ENCODE assay signal across 8 mouse cellular contexts in the genomic region with DNA sequence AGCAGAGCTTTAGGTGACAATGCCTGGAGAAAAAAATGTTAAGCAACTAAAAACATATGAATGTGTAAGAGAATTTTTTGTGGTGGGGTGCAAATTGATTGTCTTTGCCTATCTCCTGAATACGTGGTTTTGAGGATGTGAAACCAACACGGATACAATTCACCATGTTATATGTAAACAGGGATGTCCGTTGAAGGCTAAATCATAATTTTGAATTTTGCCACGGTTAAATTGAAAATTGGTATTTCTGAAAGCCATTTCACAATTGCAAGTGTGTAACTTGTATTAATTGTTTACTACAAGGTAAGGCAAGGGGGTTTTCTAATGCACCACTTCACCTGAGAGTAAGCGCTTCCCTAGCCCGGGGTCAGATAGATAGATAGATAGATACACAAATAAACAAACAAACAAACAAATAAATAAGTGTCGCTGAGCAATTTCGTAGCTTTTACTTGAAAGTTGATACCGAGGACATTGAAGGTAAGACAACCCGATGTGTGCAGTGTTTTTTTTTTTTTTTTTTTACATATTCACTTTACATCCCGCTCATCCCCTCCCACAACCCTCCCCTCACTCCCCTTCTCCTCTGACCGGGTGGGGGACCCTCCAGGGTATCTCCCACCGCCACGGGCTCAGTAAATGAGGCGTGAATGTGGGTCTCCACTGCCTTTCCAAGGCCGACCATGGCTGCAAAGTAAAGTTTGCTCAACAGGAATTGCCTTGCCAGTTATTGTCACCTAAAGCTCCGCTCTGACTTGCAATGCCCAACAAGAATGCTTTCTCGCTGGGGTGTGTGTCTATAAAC. TPM values are rescaled to one million over a fixed set of nuclear protein-coding genes. Genes with fewer than 3 reads are reported as not detected.
DNase-seq lines count a peak whose midpoint lies in the region; ATAC-seq and TF ChIP-seq lines count a peak whose summit lies in the region.

No protein-coding gene starts in this region.

- no peak for TF ChIP-seq POLR2A in liver, adult 2 months (IDR thresholded peaks at IDR 0.05; ENCODE audit: extremely low read depth, insufficient read depth, low read length)

- peaks cover 2% of the 10 kb centered on the region; the same call in 1 of the 2 replicates for H3K4me1 ChIP-seq in liver, adult 2 months (ENCODE audit: control insufficient read depth, insufficient read depth, low read length)
- peaks cover 11% of the 10 kb centered on the region for H3K4me1 ChIP-seq in embryonic facial prominence, embryonic 13.5 days
- H3K4me1 ChIP-seq in intestine, postnatal 0 days (replicated peaks; ENCODE audit: control insufficient read depth, insufficient read depth, low read length), result no peaks in the 10 kb centered on the region
- peaks cover 4% of the 10 kb centered on the region for H3K4me1 ChIP-seq in neural tube, embryonic 14.5 days (ENCODE audit: control insufficient read depth, insufficient read depth, low read length)

- no peaks in the 10 kb centered on the region for H3K36me3 ChIP-seq in liver, adult 2 months (ENCODE audit: control insufficient read depth, insufficient read depth, low read length)
- H3K36me3 ChIP-seq in embryonic facial prominence, embryonic 13.5 days, result peaks cover 7% of the 10 kb centered on the region; the same call in 1 of the 2 replicates
- no peaks in the 10 kb centered on the region for H3K36me3 ChIP-seq in intestine, postnatal 0 days (ENCODE audit: control insufficient read depth, insufficient read depth)
- no peaks in the 10 kb centered on the region for H3K36me3 ChIP-seq in neural tube, embryonic 14.5 days (ENCODE audit: control insufficient read depth, insufficient read depth, low read length)

- no peaks in the 10 kb centered on the region for H3K27me3 ChIP-seq in liver, adult 2 months (ENCODE audit: control insufficient read depth, insufficient read depth, low read length)
- no peaks in the 10 kb centered on the region for H3K27me3 ChIP-seq in embryonic facial prominence, embryonic 13.5 days
- no peaks in the 10 kb centered on the region for H3K27me3 ChIP-seq in intestine, postnatal 0 days (replicated peaks; ENCODE audit: control insufficient read depth, insufficient read depth, low read length)
- H3K27me3 ChIP-seq in neural tube, embryonic 14.5 days (ENCODE audit: control insufficient read depth, insufficient read depth, low read length), result no peaks in the 10 kb centered on the region

- DNase-seq in liver, adult 2 months (ENCODE audit: extremely low read depth, low read depth, low spot score), result no peak
- no peak for DNase-seq in liver
- no peak for DNase-seq in layer of hippocampus, adult 11-12 months (ENCODE audit: low spot score)
- no peak for DNase-seq in MN1 (ENCODE audit: low spot score)
- no peak for DNase-seq in cerebellum, postnatal 36 days

- no peaks in the 10 kb centered on the region for H3K79me2 ChIP-seq in liver, adult 2 months (ENCODE audit: control insufficient read depth, insufficient read depth, low read length)

- peak overlapping the region; percentile 68 for H3K4me3 ChIP-seq in liver, adult 2 months (ENCODE audit: insufficient read depth, low read depth, low read length)
- H3K4me3 ChIP-seq in embryonic facial prominence, embryonic 13.5 days, result peak overlapping the region; percentile 89
- H3K4me3 ChIP-seq in intestine, postnatal 0 days (ENCODE audit: low read depth, low read length), result peak overlapping the region; percentile 78
- peak overlapping the region; percentile 55 for H3K4me3 ChIP-seq in neural tube, embryonic 14.5 days (ENCODE audit: low read depth, low read length)

- H3K9ac ChIP-seq in liver, adult 2 months (ENCODE audit: low read depth, low read length), result peak overlapping the region; percentile 41
- peak overlapping the region; percentile 81 for H3K9ac ChIP-seq in embryonic facial prominence, embryonic 13.5 days
- H3K9ac ChIP-seq in intestine, postnatal 0 days (ENCODE audit: low read depth, low read length), result peak overlapping the region; percentile 68
- peak overlapping the region; percentile 62 for H3K9ac ChIP-seq in neural tube, embryonic 14.5 days (replicated peaks; ENCODE audit: low read depth, low read length)

- peak overlapping the region; percentile 90 for H3K4me2 ChIP-seq in embryonic facial prominence, embryonic 13.5 days
- peak overlapping the region; percentile 94 for H3K4me2 ChIP-seq in intestine, postnatal 0 days (replicated peaks; ENCODE audit: low read depth)
- peak overlapping the region; percentile 93 for H3K4me2 ChIP-seq in neural tube, embryonic 14.5 days (ENCODE audit: low read depth, low read length)

- WGBS in liver, adult 2 months, result 11% methylated on average over 18 of the region's 18 CpGs
- 8% methylated on average over 18 of the region's 18 CpGs for WGBS in embryonic facial prominence, embryonic 13.5 days
- 10% methylated on average over 18 of the region's 18 CpGs for WGBS in intestine, postnatal 0 days
- WGBS in neural tube, embryonic 14.5 days, result 8% methylated on average over 18 of the region's 18 CpGs

- ATAC-seq in embryonic facial prominence, embryonic 13.5 days (ENCODE audit: insufficient number of reproducible peaks, insufficient read depth, low FRiP score, low TSS enrichment, low read depth), result no peak
- ATAC-seq in intestine, postnatal 0 days, result 0 out of 2 replicates have a peak, but pooled peaks have one; percentile 11
- peak; percentile 66 for ATAC-seq in neural tube, embryonic 14.5 days (ENCODE audit: low read depth)

- H3K27ac ChIP-seq in liver, adult 2 months (replicated peaks; ENCODE audit: insufficient read depth, low read depth, low read length), result no peak overlapping the region
- H3K27ac ChIP-seq in embryonic facial prominence, embryonic 13.5 days, result peak overlapping the region; percentile 80
- H3K27ac ChIP-seq in intestine, postnatal 0 days (ENCODE audit: low read depth, low read length), result no peak overlapping the region
- peak overlapping the region; percentile 72 for H3K27ac ChIP-seq in neural tube, embryonic 14.5 days (ENCODE audit: low read depth, low read length)

- H3K9me3 ChIP-seq in embryonic facial prominence, embryonic 13.5 days, result no peaks in the 10 kb centered on the region
- H3K9me3 ChIP-seq in intestine, postnatal 0 days (ENCODE audit: control insufficient read depth), result no peaks in the 10 kb centered on the region
- no peaks in the 10 kb centered on the region for H3K9me3 ChIP-seq in neural tube, embryonic 14.5 days (ENCODE audit: control insufficient read depth, low read length)

- no peak for TF ChIP-seq CTCF in liver, adult 2 months (IDR thresholded peaks at IDR 0.05; ENCODE audit: low read depth, low read length)
- no peak for TF ChIP-seq CTCF in intestine, postnatal 0 days (IDR thresholded peaks at IDR 0.05; ENCODE audit: low read depth)

RNA-seq across cellular contexts. Expression of gene Lrr1, which starts 0.8 kb away (rescaled TPM):
- total RNA-seq in liver, adult 2 months (2014; rRNA removed), result 0.67 TPM in 1 of 2 replicates, not detected in the other
- polyA plus RNA-seq in liver, adult 2 months (2012; rRNA removed), result not detected in 2 replicates
- polyA plus RNA-seq in embryonic facial prominence, embryonic 13.5 days (2015; fragmentation: Nextera tagmentation; extraction: Ambion mirVana), result 22.0 and 22.3 TPM in 2 replicates
- polyA plus RNA-seq in intestine, postnatal 0 days (2015; fragmentation: Nextera tagmentation; extraction: Ambion mirVana), result 3.5 and 5.5 TPM in 2 replicates
- 1.6 and 1.8 TPM in 2 replicates for polyA plus RNA-seq in neural tube, embryonic 14.5 days (2014; fragmentation: Nextera tagmentation; extraction: Ambion mirVana)

RNA-seq across cellular contexts. Expression of gene Rps29, which starts 8.9 kb away (rescaled TPM):
- 137 and 202 TPM in 2 replicates for total RNA-seq in liver, adult 2 months (2014; rRNA removed)
- 779 and 865 TPM in 2 replicates for polyA plus RNA-seq in liver, adult 2 months (2012; rRNA removed)
- polyA plus RNA-seq in embryonic facial prominence, embryonic 13.5 days (2015; fragmentation: Nextera tagmentation; extraction: Ambion mirVana), result 2,108 and 2,174 TPM in 2 replicates
- 1,572 and 1,602 TPM in 2 replicates for polyA plus RNA-seq in intestine, postnatal 0 days (2015; fragmentation: Nextera tagmentation; extraction: Ambion mirVana)
- 997 and 1,030 TPM in 2 replicates for polyA plus RNA-seq in neural tube, embryonic 14.5 days (2014; fragmentation: Nextera tagmentation; extraction: Ambion mirVana)

RNA-seq across cellular contexts. Expression of gene Rpl36al, which starts 16.0 kb away (rescaled TPM):
- total RNA-seq in liver, adult 2 months (2014; rRNA removed), result 412 and 466 TPM in 2 replicates
- polyA plus RNA-seq in liver, adult 2 months (2012; rRNA removed), result 129 and 148 TPM in 2 replicates
- 521 and 554 TPM in 2 replicates for polyA plus RNA-seq in embryonic facial prominence, embryonic 13.5 days (2015; fragmentation: Nextera tagmentation; extraction: Ambion mirVana)
- polyA plus RNA-seq in intestine, postnatal 0 days (2015; fragmentation: Nextera tagmentation; extraction: Ambion mirVana), result 628 and 634 TPM in 2 replicates
- polyA plus RNA-seq in neural tube, embryonic 14.5 days (2014; fragmentation: Nextera tagmentation; extraction: Ambion mirVana), result 381 and 387 TPM in 2 replicates

RNA-seq across cellular contexts. Expression of gene Mgat2, which starts 16.1 kb away (rescaled TPM):
- total RNA-seq in liver, adult 2 months (2014; rRNA removed), result 33.9 and 34.0 TPM in 2 replicates
- polyA plus RNA-seq in liver, adult 2 months (2012; rRNA removed), result 15.8 and 16.7 TPM in 2 replicates
- 43.8 and 44.1 TPM in 2 replicates for polyA plus RNA-seq in embryonic facial prominence, embryonic 13.5 days (2015; fragmentation: Nextera tagmentation; extraction: Ambion mirVana)
- polyA plus RNA-seq in intestine, postnatal 0 days (2015; fragmentation: Nextera tagmentation; extraction: Ambion mirVana), result 41.5 and 46.9 TPM in 2 replicates
- 36.8 and 40.5 TPM in 2 replicates for polyA plus RNA-seq in neural tube, embryonic 14.5 days (2014; fragmentation: Nextera tagmentation; extraction: Ambion mirVana)

RNA-seq across cellular contexts. Expression of gene Gm49383, which starts 29.0 kb away (rescaled TPM):
- 2.4 and 3.3 TPM in 2 replicates for total RNA-seq in liver, adult 2 months (2014; rRNA removed)
- 1.1 and 1.8 TPM in 2 replicates for polyA plus RNA-seq in liver, adult 2 months (2012; rRNA removed)
- 33.8 and 40.4 TPM in 2 replicates for polyA plus RNA-seq in embryonic facial prominence, embryonic 13.5 days (2015; fragmentation: Nextera tagmentation; extraction: Ambion mirVana)
- polyA plus RNA-seq in intestine, postnatal 0 days (2015; fragmentation: Nextera tagmentation; extraction: Ambion mirVana), result 9.9 and 10.2 TPM in 2 replicates
- 9.9 and 11.8 TPM in 2 replicates for polyA plus RNA-seq in neural tube, embryonic 14.5 days (2014; fragmentation: Nextera tagmentation; extraction: Ambion mirVana)

Comparison
In these comparisons a context has a peak if more than half of its experiments do, and no peak if none do; other contexts are left out.
1. H3K27ac ChIP-seq: peak in embryonic facial prominence, embryonic 13.5 days (single experiment) and neural tube, embryonic 14.5 days (single experiment); none in liver, adult 2 months (single experiment) and intestine, postnatal 0 days (single experiment).
2. Peak in every context shown above with its lines, with median percentiles within 50 percentile points of each other: H3K4me3 ChIP-seq, H3K9ac ChIP-seq and H3K4me2 ChIP-seq.